11 mouse cellular contexts compared by ENCODE assay signal in the genomic region with DNA sequence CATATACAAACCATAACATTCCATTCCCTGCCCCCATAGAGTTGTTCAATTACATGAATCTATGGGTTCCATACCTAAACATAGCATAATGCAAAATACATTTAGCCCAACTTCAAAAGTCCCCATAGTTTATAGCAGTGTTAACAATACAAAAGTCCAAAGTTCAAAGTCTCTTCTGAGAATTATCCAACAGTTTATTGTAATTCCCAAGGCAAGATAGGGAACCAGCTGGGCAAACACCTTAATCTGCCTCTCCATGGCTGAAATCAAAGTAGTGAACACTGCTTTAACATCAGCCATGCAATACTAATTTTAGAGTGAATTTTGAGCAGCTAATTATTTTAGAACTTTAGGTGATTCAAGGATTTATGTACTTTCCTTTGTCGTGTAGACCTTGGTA.
"Had no signal": no experiment of that assay in that cellular context is flagged by ENCODE, and none has a peak within 500 bp of the region (broad histone marks: within the 10 kb centered on the region; RNA-seq: fewer than 3 reads in every experiment).

No protein-coding gene starts in this region.

- H3K9me3 ChIP-seq: heart, embryonic 10.5 days; heart, embryonic 12.5 days; hindbrain, embryonic 10.5 days; hindbrain, embryonic 12.5 days; kidney, embryonic 15.5 days; limb, embryonic 10.5 days; limb, embryonic 12.5 days; liver, embryonic 13.5 days; liver, embryonic 15.5 days had no signal

- H3K4me2 ChIP-seq: heart, embryonic 12.5 days; hindbrain, embryonic 12.5 days; hindbrain, embryonic 14.5 days; kidney, embryonic 15.5 days; limb, embryonic 12.5 days; liver, embryonic 11.5 days; liver, embryonic 13.5 days; liver, embryonic 15.5 days had no signal

- H3K27me3 ChIP-seq: heart, embryonic 12.5 days; hindbrain, embryonic 12.5 days; kidney, embryonic 15.5 days; limb, embryonic 12.5 days; liver, embryonic 13.5 days; liver, embryonic 15.5 days had no signal

- DNase-seq: liver, embryonic 13.5 days had no signal

- H3K36me3 ChIP-seq: heart, embryonic 10.5 days; heart, embryonic 12.5 days; hindbrain, embryonic 10.5 days; hindbrain, embryonic 12.5 days; kidney, embryonic 15.5 days; limb, embryonic 10.5 days; limb, embryonic 12.5 days; liver, embryonic 13.5 days; liver, embryonic 15.5 days had no signal

- H3K9ac ChIP-seq: heart, embryonic 12.5 days; hindbrain, embryonic 12.5 days; hindbrain, embryonic 14.5 days; kidney, embryonic 15.5 days; limb, embryonic 12.5 days; liver, embryonic 13.5 days; liver, embryonic 15.5 days had no signal

- H3K27ac ChIP-seq: heart, embryonic 10.5 days; hindbrain, embryonic 10.5 days; hindbrain, embryonic 12.5 days; hindbrain, embryonic 14.5 days; kidney, embryonic 15.5 days; limb, embryonic 10.5 days; limb, embryonic 12.5 days; liver, embryonic 13.5 days; liver, embryonic 15.5 days had no signal

- H3K4me1 ChIP-seq: heart, embryonic 10.5 days; heart, embryonic 12.5 days; hindbrain, embryonic 10.5 days; hindbrain, embryonic 12.5 days; kidney, embryonic 15.5 days; limb, embryonic 10.5 days; limb, embryonic 12.5 days; liver, embryonic 13.5 days; liver, embryonic 15.5 days had no signal

- H3K4me3 ChIP-seq: heart, embryonic 10.5 days; heart, embryonic 12.5 days; hindbrain, embryonic 10.5 days; hindbrain, embryonic 12.5 days; kidney, embryonic 15.5 days; limb, embryonic 10.5 days; limb, embryonic 12.5 days; liver, embryonic 13.5 days; liver, embryonic 15.5 days had no signal
